Mouse (Mus musculus): Measurements from ENCODE around the gene Trpm2. TPM values are rescaled to one million over a fixed set of nuclear protein-coding genes. Genes with fewer than 3 reads are reported as not detected.

The Trpm2 gene
- total and polyA plus RNA-seq, 3 experiments, result 0.14 to 4.1 (median 0.55) TPM

DNA sequence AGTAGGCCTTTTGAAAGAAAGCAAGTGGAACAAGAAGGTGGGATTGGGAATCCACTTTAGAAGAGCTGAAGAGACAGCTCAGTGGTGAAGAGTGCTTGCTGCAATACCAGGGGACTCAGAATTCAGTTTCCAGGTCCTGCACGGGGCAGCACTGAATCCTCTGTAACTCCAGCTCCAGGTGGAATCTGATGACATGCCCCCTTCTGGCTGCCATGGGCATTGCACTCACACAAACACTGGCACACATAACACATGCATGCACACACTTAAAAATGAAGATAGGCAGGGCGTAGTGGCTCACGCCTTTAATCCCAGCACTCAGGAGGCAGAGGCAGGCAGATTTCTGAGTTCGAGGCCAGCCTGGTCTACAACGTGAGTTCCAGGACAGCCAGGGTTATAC, 87.8 kb downstream of the Trpm2 start:
- DNase-seq (ENCODE audit: low spot score) (no peak), ATAC-seq (ENCODE audit: extremely low read depth, insufficient number of reproducible peaks, low FRiP score, poor library complexity, severe bottlenecking) (no peak)
- Histone ChIP-seq H3K9me3 (replicated peaks) (no peaks in the 10 kb centered on the region), H3K4me3 (ENCODE audit: low read depth, low read length) (no peak overlapping the region), H3K36me3 (replicated peaks) (no peaks in the 10 kb centered on the region), H3K27me3 (ENCODE audit: insufficient read depth, low read length) (no peaks in the 10 kb centered on the region), H3K4me1 (ENCODE audit: insufficient read depth, low read depth, low read length) (no peaks in the 10 kb centered on the region)
- no peak for TF ChIP-seq GATA2 (IDR thresholded peaks at IDR 0.05; ENCODE audit: borderline replicate concordance, low read depth, low read length)
- 0 out of 2 replicates have a peak, but pooled peaks have one; percentile 38 for TF ChIP-seq CTCF (IDR thresholded peaks at IDR 0.05; ENCODE audit: low read depth, low read length)

GRCm38 (mm10) chr10:77880305-77880704, 90.1 kb downstream of the Trpm2 start:
- no peak for ATAC-seq (ENCODE audit: extremely low read depth, insufficient number of reproducible peaks, low FRiP score, poor library complexity, severe bottlenecking)
- no peak for TF ChIP-seq GATA1 (IDR thresholded peaks at IDR 0.05; ENCODE audit: borderline replicate concordance, low read length)
- no peak for TF ChIP-seq TAL1 (conservative IDR thresholded peaks at IDR 0.05; ENCODE audit: low read depth, low read length)
- DNase-seq (ENCODE audit: low spot score), result no peak
- no peaks in the 10 kb centered on the region for H3K4me1 ChIP-seq (ENCODE audit: insufficient read depth, low read depth, low read length)
- H3K9me3 ChIP-seq (replicated peaks), result no peaks in the 10 kb centered on the region
- H3K27me3 ChIP-seq (ENCODE audit: insufficient read depth, low read length), result no peaks in the 10 kb centered on the region
- no peak overlapping the region for H3K4me3 ChIP-seq (ENCODE audit: low read depth, low read length)
- H3K36me3 ChIP-seq (replicated peaks), result no peaks in the 10 kb centered on the region

- TF ChIP-seq CTCF (IDR thresholded peaks at IDR 0.05; ENCODE audit: low read depth, low read length), result no peak
- no peak for TF ChIP-seq GATA2 (IDR thresholded peaks at IDR 0.05; ENCODE audit: borderline replicate concordance, low read depth, low read length)
- TF ChIP-seq TAL1 (conservative IDR thresholded peaks at IDR 0.05; ENCODE audit: low read depth, low read length), result no peak
- no peak for TF ChIP-seq POLR2AphosphoS5 (IDR thresholded peaks at IDR 0.05; ENCODE audit: insufficient replicate concordance, low read depth, low read length)
- TF ChIP-seq GATA1 (IDR thresholded peaks at IDR 0.05; ENCODE audit: borderline replicate concordance, low read length), result no peak
- H3K9me3 ChIP-seq (replicated peaks), result no peaks in the 10 kb centered on the region
- H3K4me3 ChIP-seq (ENCODE audit: low read depth, low read length), result no peak overlapping the region
- H3K4me1 ChIP-seq (ENCODE audit: insufficient read depth, low read depth, low read length), result no peaks in the 10 kb centered on the region
- no peak for DNase-seq (ENCODE audit: low spot score)
- no peaks in the 10 kb centered on the region for H3K36me3 ChIP-seq (replicated peaks)
- H3K27me3 ChIP-seq (ENCODE audit: insufficient read depth, low read length), result no peaks in the 10 kb centered on the region
- no peak for ATAC-seq (ENCODE audit: extremely low read depth, insufficient number of reproducible peaks, low FRiP score, poor library complexity, severe bottlenecking)
Measured at GRCm38 (mm10) chr10:77878985-77879384, 91.4 kb downstream of the Trpm2 start.

- Histone ChIP-seq H3K4me1 (ENCODE audit: insufficient read depth, low read depth, low read length) (no peaks in the 10 kb centered on the region), H3K27me3 (ENCODE audit: insufficient read depth, low read length) (no peaks in the 10 kb centered on the region), H3K36me3 (replicated peaks) (no peaks in the 10 kb centered on the region), H3K9me3 (replicated peaks) (peaks cover 4% of the 10 kb centered on the region; the same call in 1 of the 2 replicates), H3K4me3 (ENCODE audit: low read depth, low read length) (no peak overlapping the region)
- DNase-seq (ENCODE audit: low spot score) (no peak), ATAC-seq (ENCODE audit: extremely low read depth, insufficient number of reproducible peaks, low FRiP score, poor library complexity, severe bottlenecking) (no peak)
- TF ChIP-seq TAL1 (conservative IDR thresholded peaks at IDR 0.05; ENCODE audit: low read depth, low read length) (no peak), GATA1 (IDR thresholded peaks at IDR 0.05; ENCODE audit: borderline replicate concordance, low read length) (no peak), CTCF (IDR thresholded peaks at IDR 0.05; ENCODE audit: low read depth, low read length) (no peak), GATA2 (IDR thresholded peaks at IDR 0.05; ENCODE audit: borderline replicate concordance, low read depth, low read length) (no peak), POLR2AphosphoS5 (IDR thresholded peaks at IDR 0.05; ENCODE audit: insufficient replicate concordance, low read depth, low read length) (no peak)
Measured at GRCm38 (mm10) chr10:77869651-77870050, 100.7 kb downstream of the Trpm2 start.

GRCm38 (mm10) chr10:77867546-77867945, 102.8 kb downstream of the Trpm2 start:
- Histone ChIP-seq H3K36me3 (replicated peaks) (no peaks in the 10 kb centered on the region), H3K9me3 (replicated peaks) (peaks cover 4% of the 10 kb centered on the region; the same call in 1 of the 2 replicates), H3K4me3 (ENCODE audit: low read depth, low read length) (no peak overlapping the region), H3K27me3 (ENCODE audit: insufficient read depth, low read length) (no peaks in the 10 kb centered on the region), H3K4me1 (ENCODE audit: insufficient read depth, low read depth, low read length) (no peaks in the 10 kb centered on the region)
- no peak for TF ChIP-seq CTCF (IDR thresholded peaks at IDR 0.05; ENCODE audit: low read depth, low read length)
- TF ChIP-seq POLR2AphosphoS5 (IDR thresholded peaks at IDR 0.05; ENCODE audit: insufficient replicate concordance, low read depth, low read length), result no peak
- no peak for TF ChIP-seq GATA1 (IDR thresholded peaks at IDR 0.05; ENCODE audit: borderline replicate concordance, low read length)
- no peak for TF ChIP-seq GATA2 (IDR thresholded peaks at IDR 0.05; ENCODE audit: borderline replicate concordance, low read depth, low read length)
- no peak for TF ChIP-seq TAL1 (conservative IDR thresholded peaks at IDR 0.05; ENCODE audit: low read depth, low read length)
- DNase-seq (ENCODE audit: low spot score), result no peak
- no peak for ATAC-seq (ENCODE audit: extremely low read depth, insufficient number of reproducible peaks, low FRiP score, poor library complexity, severe bottlenecking)

GRCm38 (mm10) chr10:77864762-77865143, 105.6 kb downstream of the Trpm2 start:
- TF ChIP-seq POLR2AphosphoS5 (IDR thresholded peaks at IDR 0.05; ENCODE audit: insufficient replicate concordance, low read depth, low read length) (no peak), CTCF (IDR thresholded peaks at IDR 0.05; ENCODE audit: low read depth, low read length) (no peak), TAL1 (conservative IDR thresholded peaks at IDR 0.05; ENCODE audit: low read depth, low read length) (no peak), GATA2 (IDR thresholded peaks at IDR 0.05; ENCODE audit: borderline replicate concordance, low read depth, low read length) (no peak), GATA1 (IDR thresholded peaks at IDR 0.05; ENCODE audit: borderline replicate concordance, low read length) (no peak)
- no peak for DNase-seq (ENCODE audit: low spot score)
- no peak for ATAC-seq (ENCODE audit: extremely low read depth, insufficient number of reproducible peaks, low FRiP score, poor library complexity, severe bottlenecking)
- H3K27me3 ChIP-seq (ENCODE audit: insufficient read depth, low read length), result no peaks in the 10 kb centered on the region; the same call in 1 of the 2 replicates
- no peaks in the 10 kb centered on the region for H3K4me1 ChIP-seq (ENCODE audit: insufficient read depth, low read depth, low read length)
- H3K9me3 ChIP-seq (replicated peaks), result no peaks in the 10 kb centered on the region
- H3K36me3 ChIP-seq (replicated peaks), result no peaks in the 10 kb centered on the region
- no peak overlapping the region for H3K4me3 ChIP-seq (ENCODE audit: low read depth, low read length)
